Mouse (Mus musculus) right cerebral cortex, adult 18-20 months (tissue): Measurements from ENCODE around the gene Zfp672.
"Not testable (repeated sequence)": the region's sequence is repeated elsewhere in the genome, so short reads cannot be mapped to it uniquely, and the experiment has no call there.

Experiments
- DNase-seq: peaks from one replicate; pipeline ENCODE4 v3.0.0; 2022; ENCODE audit warnings: mixed read lengths

Zfp672 gene

GRCm38 (mm10) chr11:58330276-58331148, at the start of gene Zfp672, which contains the start of gene Sh3bp5l:
TSS of gene Zfp672 (minus strand) at chr11:58330339.
TSS of gene Sh3bp5l (plus strand) at chr11:58330724.
- DNase-seq, result peak; percentile 93

DNA sequence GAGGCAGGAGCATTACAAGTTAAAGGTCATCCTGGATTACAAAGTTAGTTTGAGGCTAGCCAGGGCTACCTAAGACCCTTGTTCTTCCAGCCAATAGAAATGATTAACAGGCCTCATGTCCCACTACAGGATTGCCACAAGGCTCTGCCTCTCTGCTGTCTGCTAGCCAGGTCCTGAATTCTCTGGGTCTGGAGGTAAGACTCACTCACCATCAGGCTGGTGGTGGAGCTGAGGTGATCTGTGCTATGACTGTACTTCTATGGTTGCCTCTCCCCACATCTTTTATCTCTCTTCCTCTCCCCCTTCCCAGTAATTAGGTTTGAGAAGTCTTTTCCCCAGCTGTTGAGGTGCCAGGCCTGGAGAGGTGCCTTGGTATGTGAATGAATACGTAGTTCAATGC, 49.4 kb upstream of the Zfp672 start:
- no peak for DNase-seq

- no peak for DNase-seq
These were observed 48.7 kb upstream of the Zfp672 start, which contains the start of gene Lypd8 for GRCm38 (mm10) chr11:58378763-58379278. TSS of gene Lypd8 (plus strand) at chr11:58379043.

GRCm38 (mm10) chr11:58377686-58378085, 47.5 kb upstream of the Zfp672 start:
- no peak for DNase-seq

- DNase-seq, result no peak
These were observed 47.1 kb upstream of the Zfp672 start for GRCm38 (mm10) chr11:58377273-58377672.

GRCm38 (mm10) chr11:58366191-58366590, 36.1 kb upstream of the Zfp672 start:
- not testable (repeated sequence) for DNase-seq

- no peak for DNase-seq
These were observed 34.3 kb upstream of the Zfp672 start for GRCm38 (mm10) chr11:58364454-58364853.

DNA sequence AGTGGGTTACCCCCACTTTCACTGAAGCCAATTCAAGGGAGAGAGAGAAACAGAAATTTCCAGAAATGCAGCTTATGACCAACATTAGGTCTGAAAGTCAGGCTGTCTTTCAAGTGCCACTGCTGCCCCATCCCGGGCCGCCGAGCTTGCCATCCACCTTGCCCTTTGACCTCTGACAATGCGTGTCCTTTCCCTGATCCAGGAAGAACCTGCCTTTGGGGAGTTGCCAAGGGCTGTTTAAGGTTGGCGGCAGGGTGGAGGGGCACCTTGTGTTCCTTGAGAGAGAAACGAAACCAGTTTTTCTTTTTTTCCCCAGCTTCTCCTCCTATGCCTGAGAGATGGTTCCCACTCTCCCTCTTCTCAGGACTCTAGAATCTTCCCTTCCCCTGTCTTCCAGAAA, 32.4 kb upstream of the Zfp672 start:
- DNase-seq, result not testable (repeated sequence)

DNA sequence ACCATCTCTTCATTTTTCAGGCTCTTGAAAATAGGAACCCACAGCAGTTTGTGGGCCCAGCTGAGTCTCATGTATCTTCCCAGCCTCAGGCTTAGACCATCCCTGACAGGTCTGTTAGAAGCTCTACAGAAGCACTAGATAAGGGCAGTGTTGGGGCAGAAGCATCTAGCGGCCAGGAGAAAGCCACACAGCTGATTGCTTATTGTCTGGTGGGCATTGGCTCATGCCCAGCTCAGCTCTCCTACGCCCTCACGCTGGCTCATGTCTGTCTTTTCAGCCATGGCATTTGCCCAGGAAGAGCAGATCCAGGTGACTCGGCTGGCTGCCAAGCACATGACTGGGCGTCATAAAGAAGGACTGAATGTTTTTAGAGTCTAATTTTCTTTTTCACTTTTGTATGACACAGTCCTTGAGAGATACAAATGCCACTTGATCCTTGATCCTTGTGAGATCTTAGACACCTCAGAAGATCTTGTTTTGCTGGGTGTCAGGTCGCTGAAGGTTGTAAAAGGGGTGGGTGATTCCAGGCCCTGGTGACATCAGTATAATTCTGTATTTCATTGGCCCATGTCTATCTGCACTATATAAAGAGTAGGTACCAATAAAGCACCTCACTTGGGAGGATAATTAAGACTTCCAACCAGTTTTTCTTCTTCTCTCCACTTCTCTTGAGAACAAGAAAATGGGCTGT, 27.9 kb upstream of the Zfp672 start:
- no peak for DNase-seq

- DNase-seq, result no peak
These were observed 26.9 kb upstream of the Zfp672 start for GRCm38 (mm10) chr11:58357042-58357441.

- DNase-seq, result peak; percentile 65
These were observed 24.8 kb upstream of the Zfp672 start for GRCm38 (mm10) chr11:58354927-58355326.

GRCm38 (mm10) chr11:58354476-58354875, 24.3 kb upstream of the Zfp672 start:
- peak; percentile 76 for DNase-seq

- DNase-seq, result no peak
These were observed 23.6 kb upstream of the Zfp672 start for GRCm38 (mm10) chr11:58353709-58354108.

DNA sequence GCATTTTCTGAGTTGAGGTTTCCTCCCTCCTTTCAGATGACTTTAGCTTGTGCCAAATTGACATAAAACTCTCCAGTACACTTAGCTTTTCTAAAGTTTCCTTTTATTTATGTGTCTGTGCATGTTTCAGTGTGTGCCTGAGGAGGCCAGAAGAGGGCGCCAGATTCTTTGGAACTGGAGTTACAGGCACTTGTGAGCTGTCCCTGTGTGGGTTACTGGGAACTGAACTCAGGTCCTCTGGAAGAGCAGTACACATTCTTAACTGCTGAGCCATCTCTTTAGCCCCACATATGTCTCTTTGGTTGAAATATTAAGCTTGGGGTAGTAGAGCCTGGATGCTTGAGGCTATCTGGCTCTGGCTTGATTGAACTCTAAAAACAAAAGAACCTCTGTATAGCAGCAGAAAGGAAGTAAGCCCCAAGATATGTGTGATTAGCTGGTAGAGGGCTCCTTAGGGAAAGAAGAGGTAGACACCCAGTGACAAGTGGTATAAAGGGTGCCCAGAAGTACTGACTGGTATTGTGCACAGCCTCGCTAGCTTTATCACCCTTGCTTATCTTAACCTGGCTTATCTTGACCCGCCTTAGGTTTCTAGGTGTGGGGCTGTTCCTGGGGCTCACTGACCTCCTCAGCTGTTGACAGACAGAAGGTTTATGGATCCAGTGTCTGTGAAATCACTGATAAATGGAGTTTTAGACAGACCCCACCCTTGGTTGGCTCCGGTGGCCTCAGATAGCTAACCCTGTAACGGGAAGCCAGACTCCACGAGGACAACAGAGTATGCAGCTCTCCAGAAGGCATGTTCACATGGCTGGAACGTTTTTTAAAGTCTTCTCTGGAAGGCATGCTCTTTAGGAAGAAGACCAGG, 22.8 kb upstream of the Zfp672 start:
- no peak for DNase-seq

- DNase-seq, result no peak
These were observed 21.0 kb upstream of the Zfp672 start for GRCm38 (mm10) chr11:58351179-58351578.

GRCm38 (mm10) chr11:58350628-58351027, 20.5 kb upstream of the Zfp672 start:
- no peak for DNase-seq

- DNase-seq, result no peak
These were observed 16.6 kb upstream of the Zfp672 start for GRCm38 (mm10) chr11:58346745-58347144.

DNA sequence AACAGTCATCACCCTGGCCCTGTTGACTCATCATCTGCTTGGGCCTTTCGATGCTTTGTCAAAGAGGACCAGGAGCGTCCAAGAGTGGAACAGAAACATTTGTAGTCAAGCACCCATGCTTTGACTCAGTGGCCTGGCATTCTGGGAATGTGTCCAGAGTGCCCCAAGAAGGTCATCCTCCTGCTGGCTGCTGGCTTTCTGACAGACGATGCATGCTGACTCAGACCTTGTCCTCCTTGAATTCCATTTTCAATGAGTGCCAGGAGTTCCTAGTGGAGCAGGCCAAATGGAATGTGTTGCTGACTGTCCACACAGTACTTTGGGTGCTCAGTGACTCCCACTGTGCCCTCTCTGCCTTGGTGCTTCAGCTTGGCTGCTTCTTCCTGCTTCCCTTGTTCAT, 4.6 kb upstream of the Zfp672 start:
- DNase-seq, result no peak

DNA sequence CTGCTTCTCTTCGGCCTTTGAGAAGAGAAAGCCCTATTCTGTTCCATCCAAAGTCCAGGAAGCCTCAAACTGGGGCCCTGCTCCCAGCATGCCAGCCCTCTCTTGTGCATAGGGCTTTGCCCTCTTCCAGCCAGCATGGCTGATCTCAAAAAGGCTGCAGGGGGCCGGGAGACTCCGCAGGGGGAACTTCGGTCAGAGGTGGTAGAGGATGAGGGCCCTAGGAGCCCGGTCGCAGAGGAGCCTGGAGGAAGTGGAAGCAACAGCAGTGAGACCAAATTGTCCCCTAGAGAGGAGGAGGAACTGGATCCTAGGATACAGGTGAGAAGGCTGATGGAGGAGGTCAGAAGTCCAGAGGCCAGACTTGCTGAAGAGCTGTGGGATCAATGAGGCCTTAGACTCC, 1.4 kb upstream of the Zfp672 start:
- DNase-seq, result no peak

DNA sequence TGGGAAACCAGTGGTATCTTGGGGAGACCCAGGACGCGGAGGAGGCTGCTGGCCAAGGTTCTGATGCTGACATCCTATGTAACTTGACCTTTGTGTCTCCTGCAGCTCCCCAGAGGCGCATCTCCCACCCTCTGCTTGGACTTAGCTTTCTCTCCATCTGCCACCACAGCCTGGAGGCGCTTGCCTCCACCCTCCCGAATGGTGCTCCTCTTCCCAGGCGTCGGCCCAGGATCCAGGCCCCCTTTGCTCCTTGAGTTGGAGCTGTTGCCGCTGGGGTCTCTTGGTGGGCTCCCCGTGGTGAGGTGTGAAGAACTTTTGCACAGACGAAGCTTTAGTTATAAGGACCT, 983 bp upstream of the Zfp672 start:
- DNase-seq, result no peak

- no peak for DNase-seq
These were observed 248 bp downstream of the Zfp672 start for GRCm38 (mm10) chr11:58329906-58330275.

- DNase-seq, result no peak
These were observed 3.4 kb downstream of the Zfp672 start for GRCm38 (mm10) chr11:58326781-58327180.
